Mouse (Mus musculus): Measurements from ENCODE around the gene Zic5. TPM values are rescaled to one million over a fixed set of nuclear protein-coding genes. Genes with fewer than 3 reads are reported as not detected.

Zic5 gene
- total RNA-seq (2014; rRNA removed) (46.2 and 51.3 TPM in 2 replicates), polyA plus RNA-seq (2015; fragmentation: Nextera tagmentation; extraction: Ambion mirVana) (31.0 and 31.1 TPM in 2 replicates)

GRCm38 (mm10) chr14:122464763-122465741 lies at the start of gene Zic5:
TSS of gene Zic5 (minus strand) at chr14:122465677.
- peak; percentile 84 for ATAC-seq
- no peak for TF ChIP-seq CTCF (IDR thresholded peaks at IDR 0.05; ENCODE audit: low read depth)

GRCm38 (mm10) chr14:122513511-122514036 lies 48.1 kb upstream of the Zic5 start:
- Histone ChIP-seq H3K36me3 (ENCODE audit: insufficient read depth, low read length) (no peaks in the 10 kb centered on the region), H3K4me3 (ENCODE audit: low read length) (no peak overlapping the region), H3K4me2 (ENCODE audit: low read depth, low read length) (no peak overlapping the region), H3K9me3 (ENCODE audit: low read length) (no peaks in the 10 kb centered on the region), H3K9ac (replicated peaks; ENCODE audit: low read length) (no peak overlapping the region), H3K27me3 (ENCODE audit: insufficient read depth, low read length) (no peaks in the 10 kb centered on the region), H3K4me1 (ENCODE audit: insufficient read depth, low read length) (no peaks in the 10 kb centered on the region), H3K27ac (no peak overlapping the region)
- ATAC-seq (no peak), DNase-seq (ENCODE audit: low spot score) (no peak)
- TF ChIP-seq CTCF (IDR thresholded peaks at IDR 0.05; ENCODE audit: low read depth) = no peak
- 64% methylated on average over 1 of the region's 1 CpGs for WGBS

More at GRCm38 (mm10) chr14:122464763-122465741, at the start of gene Zic5:
- peak within 1 kb of the TSS; percentile 70 for H3K4me3 ChIP-seq (ENCODE audit: low read length)
- no peaks in the 10 kb centered on the region for H3K36me3 ChIP-seq (ENCODE audit: insufficient read depth, low read length)
- no peaks in the 10 kb centered on the region for H3K4me1 ChIP-seq (ENCODE audit: insufficient read depth, low read length)
- peak within 1 kb of the TSS; percentile 61 for H3K4me2 ChIP-seq (ENCODE audit: low read depth, low read length)
- WGBS = 2% methylated on average over 55 of the region's 62 CpGs
- peak; percentile 92 for DNase-seq (ENCODE audit: low spot score)
- no peaks in the 10 kb centered on the region for H3K9me3 ChIP-seq (ENCODE audit: low read length)
- H3K27me3 ChIP-seq (ENCODE audit: insufficient read depth, low read length) = peaks cover 27% of the 10 kb centered on the region; the same call in 1 of the 2 replicates
- peak within 1 kb of the TSS; percentile 72 for H3K9ac ChIP-seq (replicated peaks; ENCODE audit: low read length)
- H3K27ac ChIP-seq = peak within 1 kb of the TSS; percentile 94

- H3K27ac ChIP-seq = no peak overlapping the region
- no peak overlapping the region for H3K4me3 ChIP-seq (ENCODE audit: low read length)
- ATAC-seq (no peak), DNase-seq (ENCODE audit: low spot score) (no peak)
- H3K9ac ChIP-seq (replicated peaks; ENCODE audit: low read length) = no peak overlapping the region
- 74% methylated on average over 3 of the region's 3 CpGs for WGBS
- H3K27me3 ChIP-seq (ENCODE audit: insufficient read depth, low read length) = no peaks in the 10 kb centered on the region
- no peak overlapping the region for H3K4me2 ChIP-seq (ENCODE audit: low read depth, low read length)
- TF ChIP-seq CTCF (IDR thresholded peaks at IDR 0.05; ENCODE audit: low read depth) = no peak
- H3K36me3 ChIP-seq (ENCODE audit: insufficient read depth, low read length) = no peaks in the 10 kb centered on the region
- no peaks in the 10 kb centered on the region for H3K9me3 ChIP-seq (ENCODE audit: low read length)
- H3K4me1 ChIP-seq (ENCODE audit: insufficient read depth, low read length) = no peaks in the 10 kb centered on the region
These were observed 46.0 kb upstream of the Zic5 start for GRCm38 (mm10) chr14:122511519-122511918.

GRCm38 (mm10) chr14:122509058-122509457 lies 43.6 kb upstream of the Zic5 start:
- no peak overlapping the region for H3K9ac ChIP-seq (replicated peaks; ENCODE audit: low read length)
- H3K27ac ChIP-seq = no peak overlapping the region
- H3K27me3 ChIP-seq (ENCODE audit: insufficient read depth, low read length) = no peaks in the 10 kb centered on the region
- DNase-seq (ENCODE audit: low spot score) (peak; percentile 69), ATAC-seq (0 out of 2 replicates have a peak, but pooled peaks have one; percentile 35)
- no peaks in the 10 kb centered on the region for H3K4me1 ChIP-seq (ENCODE audit: insufficient read depth, low read length)
- 24% methylated on average over 2 of the region's 2 CpGs for WGBS
- no peak overlapping the region for H3K4me2 ChIP-seq (ENCODE audit: low read depth, low read length)
- TF ChIP-seq CTCF (IDR thresholded peaks at IDR 0.05; ENCODE audit: low read depth) = peak; percentile 69
- H3K36me3 ChIP-seq (ENCODE audit: insufficient read depth, low read length) = no peaks in the 10 kb centered on the region
- H3K4me3 ChIP-seq (ENCODE audit: low read length) = no peak overlapping the region
- no peaks in the 10 kb centered on the region for H3K9me3 ChIP-seq (ENCODE audit: low read length)

- Histone ChIP-seq H3K9me3 (ENCODE audit: low read length) (peaks cover 2% of the 10 kb centered on the region; the same call in 1 of the 2 replicates), H3K36me3 (ENCODE audit: insufficient read depth, low read length) (no peaks in the 10 kb centered on the region), H3K4me3 (ENCODE audit: low read length) (no peak overlapping the region), H3K4me2 (ENCODE audit: low read depth, low read length) (peak overlapping the region; percentile 61; the same call in 1 of the 2 replicates), H3K27ac (no peak overlapping the region), H3K27me3 (ENCODE audit: insufficient read depth, low read length) (peaks cover 13% of the 10 kb centered on the region; the same call in 1 of the 2 replicates), H3K4me1 (ENCODE audit: insufficient read depth, low read length) (no peaks in the 10 kb centered on the region), H3K9ac (replicated peaks; ENCODE audit: low read length) (no peak overlapping the region)
- no peak for DNase-seq (ENCODE audit: low spot score)
- no peak for TF ChIP-seq CTCF (IDR thresholded peaks at IDR 0.05; ENCODE audit: low read depth)
- WGBS = 63% methylated on average over 1 of the region's 1 CpGs
- no peak for ATAC-seq
These were observed 26.5 kb upstream of the Zic5 start for GRCm38 (mm10) chr14:122492015-122492414.

GRCm38 (mm10) chr14:122491521-122491920 lies 26.0 kb upstream of the Zic5 start:
- peak overlapping the region; percentile 61 for H3K4me2 ChIP-seq (ENCODE audit: low read depth, low read length)
- WGBS = 59% methylated on average over 6 of the region's 6 CpGs

More at GRCm38 (mm10) chr14:122491521-122491920, 26.0 kb upstream of the Zic5 start:
- ATAC-seq (no peak), DNase-seq (ENCODE audit: low spot score) (no peak)
- Histone ChIP-seq H3K4me1 (ENCODE audit: insufficient read depth, low read length) (no peaks in the 10 kb centered on the region), H3K9me3 (ENCODE audit: low read length) (peaks cover 2% of the 10 kb centered on the region; the same call in 1 of the 2 replicates), H3K27me3 (ENCODE audit: insufficient read depth, low read length) (peaks cover 13% of the 10 kb centered on the region; the same call in 1 of the 2 replicates), H3K9ac (replicated peaks; ENCODE audit: low read length) (peak overlapping the region; percentile 58; the same call in 1 of the 2 replicates), H3K4me3 (ENCODE audit: low read length) (peak overlapping the region; percentile 37; the same call in 1 of the 2 replicates), H3K36me3 (ENCODE audit: insufficient read depth, low read length) (no peaks in the 10 kb centered on the region), H3K27ac (peak overlapping the region; percentile 91)
- no peak for TF ChIP-seq CTCF (IDR thresholded peaks at IDR 0.05; ENCODE audit: low read depth)

Data from hindbrain, postnatal 0 days (tissue).